Mouse (Mus musculus): ENCODE results near the gene Acp7.

The Acp7 gene

DNA sequence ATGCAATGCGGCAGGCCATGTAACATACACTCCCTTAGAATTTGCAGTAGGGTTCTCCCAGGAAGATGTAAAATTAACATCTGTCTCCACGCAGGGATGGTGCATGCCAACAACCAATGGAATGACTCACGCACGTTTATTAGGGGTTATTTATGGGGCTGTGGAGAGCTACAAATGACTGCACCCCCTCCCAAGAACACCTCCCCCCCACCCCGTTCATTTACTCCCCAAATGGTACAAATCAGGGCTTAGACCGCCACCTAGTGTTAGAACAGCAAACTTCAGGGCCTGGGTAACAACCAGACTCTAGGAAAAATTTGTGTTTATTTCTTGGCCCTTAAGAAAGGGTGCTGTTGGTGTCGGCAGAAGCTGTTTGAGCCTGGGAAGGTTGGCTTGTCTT is 29.5 kb downstream of the Acp7 start:
- no peak for DNase-seq (ENCODE audit: extremely low spot score, low read depth, low spot score)

DNA sequence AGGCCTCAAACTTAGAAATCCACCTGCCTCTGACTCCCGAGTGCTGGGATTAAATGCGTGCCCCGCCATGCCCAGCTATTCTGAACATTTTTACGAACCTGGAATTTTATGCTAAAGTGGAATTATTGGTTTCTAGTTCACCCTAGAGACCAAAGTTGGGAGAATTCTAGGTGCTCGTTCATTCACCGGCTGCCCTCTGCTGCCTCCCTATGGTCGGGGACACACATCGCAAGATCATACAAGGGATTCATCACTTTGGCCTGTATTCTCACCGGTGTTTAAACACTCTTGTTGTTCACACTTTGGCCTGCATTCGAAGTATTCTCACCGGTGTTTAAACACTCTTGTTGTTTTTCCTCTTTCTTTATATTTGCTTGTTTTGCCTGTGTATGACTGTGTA is 30.1 kb downstream of the Acp7 start:
- no peak for DNase-seq (ENCODE audit: extremely low spot score, low read depth, low spot score)

- DNase-seq (ENCODE audit: extremely low spot score, low read depth, low spot score), result no peak
These were observed 32.2 kb downstream of the Acp7 start for GRCm38 (mm10) chr7:28598951-28599350.

DNA sequence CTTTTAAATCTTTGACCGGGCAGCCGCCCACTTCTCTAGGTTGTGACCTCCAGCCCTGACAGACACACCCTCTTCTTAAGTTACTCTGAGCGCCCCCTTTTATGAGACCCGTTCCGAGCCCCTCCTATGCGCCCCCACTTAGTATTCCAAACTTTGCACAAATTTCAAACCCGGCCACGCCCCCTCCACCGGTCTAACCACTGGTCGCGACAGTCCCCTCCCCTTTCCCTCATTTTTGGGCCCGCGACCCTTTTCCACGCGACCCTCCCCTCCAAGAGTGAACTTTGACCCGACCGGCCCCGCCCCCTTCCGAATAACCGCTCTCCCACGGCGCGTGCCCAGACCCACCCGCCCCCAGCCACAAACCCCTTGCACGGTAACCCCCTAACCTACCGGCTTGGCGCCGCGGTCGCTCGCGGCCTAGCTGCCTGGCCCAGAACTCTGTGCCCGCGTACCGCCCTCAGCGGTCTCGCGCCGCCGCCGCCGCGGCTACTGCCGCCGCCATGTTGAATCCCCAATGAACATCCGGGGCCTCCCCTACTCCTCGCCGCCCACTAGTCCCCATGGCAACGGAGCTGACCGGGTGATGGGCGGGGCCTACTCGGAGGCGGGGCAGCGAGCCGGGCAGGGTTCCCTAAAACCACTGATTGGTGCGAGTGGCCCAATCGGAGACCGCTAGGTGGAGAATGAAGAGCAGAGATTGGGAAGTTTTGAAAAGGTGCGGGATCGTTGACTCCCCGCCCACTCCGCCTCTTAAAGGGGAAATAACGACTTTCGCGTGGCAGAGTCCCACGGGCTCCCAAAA is 33.3 kb downstream of the Acp7 start, which contains the start of the genes Samd4b and Pak4:
Gene Samd4b (minus strand): TSS at position 503 of the 805 bp plus-strand sequence.
Gene Pak4 (minus strand): TSS at position 544 of the 805 bp plus-strand sequence.
- peak; percentile 88 for DNase-seq (ENCODE audit: extremely low spot score, low read depth, low spot score)

DNA sequence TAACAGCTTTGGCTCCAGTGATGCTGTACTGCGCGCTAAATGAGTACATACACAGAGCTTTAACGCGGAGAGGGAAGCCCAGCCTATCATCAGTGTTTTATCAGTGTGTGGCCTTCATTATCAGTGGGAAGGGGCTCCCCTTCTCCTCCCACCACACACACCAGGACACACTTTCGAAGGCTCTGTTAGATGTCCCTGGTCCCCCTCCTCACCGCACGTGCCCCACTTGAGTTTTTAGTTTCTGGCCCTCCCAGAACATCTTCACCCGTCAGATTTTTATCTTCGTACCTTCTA is 33.9 kb downstream of the Acp7 start:
- no peak for DNase-seq (ENCODE audit: extremely low spot score, low read depth, low spot score)

DNA sequence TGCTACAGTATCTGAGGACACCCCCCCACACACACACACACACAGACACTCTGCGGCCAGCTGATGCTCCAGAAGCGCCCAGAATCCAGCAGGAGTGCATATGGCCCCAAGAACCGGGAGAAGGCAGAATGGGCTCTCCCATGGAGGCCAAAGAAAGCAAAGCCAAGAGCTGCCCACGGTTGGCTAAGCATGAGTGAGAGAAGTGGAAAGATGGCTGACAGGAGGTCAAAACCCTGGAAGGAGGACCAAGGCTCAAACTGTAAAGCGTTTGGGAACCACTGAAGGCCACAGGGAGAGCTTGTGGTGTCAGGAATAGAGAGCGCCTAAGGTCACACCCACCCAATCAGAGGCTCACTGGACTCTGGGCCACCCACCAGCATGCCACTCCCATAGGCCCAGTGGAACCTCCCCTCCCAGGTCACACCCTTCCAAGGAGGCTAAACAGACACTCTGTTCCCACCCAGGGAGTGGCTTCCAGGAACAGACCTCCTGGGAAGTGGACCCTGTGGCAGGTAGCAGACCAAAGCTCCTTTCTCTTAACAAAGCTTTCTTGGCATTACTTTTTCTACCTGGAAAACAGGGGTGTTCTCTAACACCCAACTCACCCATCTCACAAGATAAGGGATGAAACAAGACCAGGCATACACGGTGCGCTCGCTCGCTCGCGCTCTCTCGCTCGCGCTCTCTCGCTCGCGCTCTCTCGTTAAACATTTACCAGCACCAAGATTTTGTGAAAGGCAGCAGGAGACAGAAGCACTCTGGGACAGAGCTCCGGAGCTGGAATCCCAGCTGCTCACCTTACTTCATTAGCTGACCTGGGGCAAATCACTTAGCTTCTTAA is 34.5 kb downstream of the Acp7 start:
- no peak for DNase-seq (ENCODE audit: extremely low spot score, low read depth, low spot score)

- no peak for DNase-seq (ENCODE audit: extremely low spot score, low read depth, low spot score)
These were observed 35.2 kb downstream of the Acp7 start for GRCm38 (mm10) chr7:28595751-28596435.

GRCm38 (mm10) chr7:28593206-28594111 is 37.7 kb downstream of the Acp7 start:
- no peak for DNase-seq (ENCODE audit: extremely low spot score, low read depth, low spot score)

GRCm38 (mm10) chr7:28591862-28592261 is 39.3 kb downstream of the Acp7 start:
- no peak for DNase-seq (ENCODE audit: extremely low spot score, low read depth, low spot score)

DNA sequence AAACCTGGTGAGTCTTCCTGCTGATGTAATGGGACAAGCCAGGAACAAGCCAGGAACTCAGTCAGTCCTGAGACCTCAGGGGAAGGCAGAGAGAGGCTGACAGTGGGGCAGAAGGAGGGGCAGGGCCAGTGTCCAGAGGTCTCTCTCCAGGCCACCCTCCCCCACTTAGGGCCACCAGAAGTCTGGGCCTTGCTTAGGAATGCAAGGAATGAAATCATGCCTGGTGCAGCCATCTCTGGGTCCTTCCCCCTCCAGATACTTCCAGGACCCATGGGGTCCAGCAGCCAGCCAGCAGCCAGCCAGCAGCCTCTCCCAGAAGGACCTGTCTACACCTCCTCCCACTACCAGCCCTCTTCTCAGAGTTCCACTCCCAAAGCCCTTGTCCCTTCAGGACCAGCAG is 43.5 kb downstream of the Acp7 start:
- DNase-seq (ENCODE audit: extremely low spot score, low read depth, low spot score), result no peak

- no peak for DNase-seq (ENCODE audit: extremely low spot score, low read depth, low spot score)
These were observed 44.3 kb downstream of the Acp7 start for GRCm38 (mm10) chr7:28586663-28587411.

DNA sequence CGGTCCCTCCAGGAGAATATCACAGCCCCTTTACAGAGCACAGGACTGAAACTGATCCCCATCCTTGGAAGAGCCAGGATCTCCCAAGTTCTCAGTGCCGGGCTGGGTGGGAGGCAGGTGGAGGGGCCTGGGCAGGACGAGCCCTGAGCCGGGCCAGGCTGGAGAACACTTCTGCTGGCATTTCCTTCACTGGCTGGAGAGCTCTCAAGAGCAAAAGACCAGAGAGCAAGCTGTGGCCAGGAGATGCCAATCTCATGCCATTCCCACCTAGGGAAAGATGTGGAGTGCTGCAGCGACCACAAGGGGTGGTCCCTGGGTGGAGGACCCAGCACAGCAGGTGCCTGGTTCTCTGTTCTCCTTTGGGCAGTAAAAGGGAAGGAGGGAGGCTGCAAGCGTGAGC is 46.1 kb downstream of the Acp7 start:
- DNase-seq (ENCODE audit: extremely low spot score, low read depth, low spot score), result no peak

DNA sequence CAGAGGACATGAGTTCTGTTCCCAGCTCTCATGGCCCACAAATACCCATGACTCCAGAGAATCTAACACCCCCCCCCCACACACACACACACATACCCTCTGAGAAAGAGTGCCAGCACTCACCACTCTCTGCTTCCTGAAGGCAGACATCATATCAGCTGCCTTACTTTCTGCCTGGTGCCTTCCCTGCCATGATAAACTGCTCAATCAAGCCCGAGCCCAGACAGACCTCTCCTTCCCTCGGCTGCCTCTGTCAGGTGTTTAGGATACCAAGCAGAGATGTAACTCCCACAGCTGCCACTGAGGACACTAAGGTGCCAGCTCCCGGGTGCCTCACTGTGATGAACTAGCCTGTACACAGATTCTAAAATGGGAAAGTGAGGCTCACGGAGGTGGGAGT is 46.7 kb downstream of the Acp7 start:
- no peak for DNase-seq (ENCODE audit: extremely low spot score, low read depth, low spot score)

DNA sequence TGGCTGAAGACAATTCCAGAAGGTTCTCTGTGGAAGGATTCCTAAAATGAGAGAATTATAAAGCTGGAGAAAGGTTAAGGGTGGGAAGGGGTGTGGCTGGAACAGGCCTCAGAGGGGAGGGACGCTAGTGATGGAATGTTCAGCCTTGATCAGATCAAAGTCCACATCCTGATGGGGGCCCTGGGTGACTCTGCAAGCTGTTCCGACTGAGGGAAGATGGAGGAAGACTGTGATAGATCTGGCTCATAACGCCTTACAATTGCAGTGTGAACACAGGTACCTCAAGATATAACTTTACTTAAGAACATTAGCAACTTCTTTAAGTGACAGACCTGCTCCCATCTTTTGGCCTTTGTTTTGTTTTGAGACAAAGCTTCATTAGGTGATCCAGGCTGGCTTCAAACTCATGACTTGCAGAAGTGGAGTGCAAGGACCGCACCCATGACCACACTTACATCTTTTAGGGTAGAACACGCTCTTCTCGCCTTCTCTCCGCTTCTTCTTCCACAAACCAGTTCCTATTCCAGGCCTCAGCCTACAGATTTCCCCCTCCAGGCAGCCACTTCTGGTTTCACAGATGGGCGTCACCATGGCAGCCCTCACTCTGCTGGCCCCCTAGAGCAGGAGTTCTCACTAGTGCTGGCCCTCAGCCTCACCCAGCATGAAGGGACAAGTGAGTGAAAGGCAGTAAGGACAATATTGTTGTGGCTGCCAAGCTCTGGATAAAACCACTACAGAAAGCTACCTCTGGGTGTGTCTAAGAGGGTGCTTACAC is 47.4 kb downstream of the Acp7 start:
- DNase-seq (ENCODE audit: extremely low spot score, low read depth, low spot score), result no peak

DNA sequence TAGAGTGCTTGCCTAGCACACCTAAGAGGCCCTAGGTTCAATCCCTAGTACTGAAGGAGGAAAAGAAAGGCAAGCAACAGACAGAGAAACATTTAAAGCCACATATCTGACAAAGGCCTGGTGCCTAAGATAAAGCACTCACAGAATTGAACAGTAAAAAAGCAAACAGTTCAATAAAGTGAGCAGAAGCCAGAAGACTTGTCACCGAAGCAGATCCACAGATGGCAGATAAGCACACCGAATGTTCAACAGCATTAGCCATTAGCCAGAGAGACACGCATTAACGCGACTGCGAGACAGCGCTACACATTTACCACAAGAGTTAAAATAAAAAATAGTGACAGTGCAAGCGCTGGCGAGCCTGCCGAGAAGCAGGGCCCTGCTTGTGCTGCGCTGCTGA is 48.3 kb downstream of the Acp7 start:
- DNase-seq (ENCODE audit: extremely low spot score, low read depth, low spot score), result no peak

DNA sequence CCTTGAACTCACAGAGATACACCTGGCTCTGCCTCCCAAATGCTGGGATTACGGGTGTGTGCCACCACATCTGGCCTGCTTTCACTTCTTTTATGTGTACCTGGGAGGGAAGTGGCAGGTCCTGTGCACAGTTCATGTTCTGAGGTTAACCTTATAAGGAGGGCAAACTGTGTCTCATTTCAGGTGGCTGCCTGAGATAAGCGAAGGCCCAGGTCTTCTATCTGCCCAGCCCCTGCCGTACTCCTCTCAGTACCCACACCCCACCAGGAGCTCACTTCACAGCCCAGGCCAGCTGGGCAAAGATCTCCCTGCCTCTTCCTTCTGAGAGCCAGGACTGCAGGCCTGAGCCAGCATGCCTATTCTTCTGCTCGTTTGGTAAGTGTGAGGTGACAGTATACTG is 49.4 kb downstream of the Acp7 start:
- no peak for DNase-seq (ENCODE audit: extremely low spot score, low read depth, low spot score)

DNA sequence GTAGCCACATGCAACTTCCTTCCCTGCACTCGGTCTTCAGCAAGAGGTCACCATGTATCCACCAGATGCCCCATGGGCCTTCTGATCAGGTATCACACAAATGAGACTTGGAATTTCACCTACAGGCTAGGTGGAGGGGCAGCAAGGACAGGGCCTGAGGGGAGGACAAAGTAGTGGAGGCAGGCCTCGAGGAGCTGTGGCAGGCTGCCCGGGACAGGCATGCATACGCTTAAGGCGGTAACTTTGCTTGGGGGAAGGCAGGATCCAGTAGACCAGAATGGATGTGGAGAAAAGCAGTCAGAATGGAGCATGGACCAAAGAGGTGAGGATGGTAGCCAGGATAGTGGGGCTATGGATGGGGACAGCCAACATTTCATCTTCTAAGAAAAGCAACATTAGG is 51.3 kb downstream of the Acp7 start:
- no peak for DNase-seq (ENCODE audit: extremely low spot score, low read depth, low spot score)

GRCm38 (mm10) chr7:28578543-28579053 is 52.5 kb downstream of the Acp7 start:
- no peak for DNase-seq (ENCODE audit: extremely low spot score, low read depth, low spot score)

All from hindlimb bud, embryonic 11.5 days (tissue).